Mouse (Mus musculus): ENCODE results near the gene Zdhhc12.
A peak's percentile ranks its signal among the peaks of the same experiment; 100 is the strongest.
"Not testable (repeated sequence)": the region's sequence is repeated elsewhere in the genome, so short reads cannot be mapped to it uniquely, and the experiment has no call there.

Zdhhc12 gene

DNA sequence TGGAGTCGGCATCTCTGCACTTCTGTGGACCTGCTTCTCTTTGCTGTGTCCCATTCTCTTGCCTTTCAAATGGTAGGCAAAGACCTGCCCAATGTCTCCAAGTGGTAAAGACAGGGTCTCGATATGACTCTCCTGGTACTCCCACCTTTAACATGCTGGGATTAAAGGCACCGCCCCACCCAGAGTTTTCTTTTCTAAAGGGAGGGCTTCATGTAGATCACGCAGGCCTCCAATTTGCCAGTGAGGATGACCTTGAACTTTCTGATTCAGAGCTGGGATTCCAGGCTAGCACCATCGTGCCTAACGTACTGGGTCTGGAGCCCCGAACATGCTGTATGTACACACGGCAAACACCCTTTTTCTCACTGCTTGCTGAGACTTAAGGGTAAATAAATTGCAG is 30.2 kb downstream of the Zdhhc12 start:
- no peak for DNase-seq

DNA sequence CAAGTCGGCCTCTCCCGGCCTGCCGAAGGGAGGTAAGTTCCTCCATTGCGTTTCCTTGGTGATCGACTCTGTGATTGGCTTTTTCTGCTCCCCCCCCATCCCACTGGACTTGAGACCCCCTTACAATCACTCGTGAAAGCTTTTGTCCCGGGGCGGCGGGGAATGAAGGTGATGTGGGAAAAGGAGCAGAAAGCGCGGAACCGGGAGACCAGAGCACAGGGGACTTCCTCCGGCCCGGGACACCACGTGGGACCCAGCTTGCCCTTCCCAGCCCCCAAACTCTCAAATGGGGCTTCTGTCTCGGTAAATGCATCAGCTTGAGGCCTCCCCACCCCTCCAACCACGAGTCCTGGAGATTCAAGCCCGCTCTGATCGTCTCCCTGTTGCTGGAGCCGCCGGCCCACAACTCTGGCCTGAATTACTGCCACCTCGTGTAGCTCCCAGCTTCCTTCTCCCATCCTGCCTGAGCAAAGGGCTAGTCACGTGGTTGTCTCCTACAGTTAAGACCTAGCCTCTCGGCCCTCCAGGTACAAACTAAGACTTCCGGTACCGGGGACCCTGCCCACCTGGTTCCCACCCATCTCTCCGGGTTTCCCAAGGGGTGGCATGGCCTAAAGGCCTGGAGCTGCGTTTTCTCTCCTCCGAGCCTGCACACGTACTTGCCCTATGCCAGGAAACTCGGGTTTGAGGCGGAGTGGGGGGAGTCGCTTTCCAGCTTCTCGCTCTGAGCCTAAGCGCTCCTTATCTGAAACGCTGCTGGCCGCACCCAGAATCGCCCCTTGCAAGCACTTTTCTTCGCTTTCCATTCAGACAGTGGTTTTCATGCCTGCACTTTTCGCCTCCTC is 31.0 kb downstream of the Zdhhc12 start:
- no peak for DNase-seq

DNA sequence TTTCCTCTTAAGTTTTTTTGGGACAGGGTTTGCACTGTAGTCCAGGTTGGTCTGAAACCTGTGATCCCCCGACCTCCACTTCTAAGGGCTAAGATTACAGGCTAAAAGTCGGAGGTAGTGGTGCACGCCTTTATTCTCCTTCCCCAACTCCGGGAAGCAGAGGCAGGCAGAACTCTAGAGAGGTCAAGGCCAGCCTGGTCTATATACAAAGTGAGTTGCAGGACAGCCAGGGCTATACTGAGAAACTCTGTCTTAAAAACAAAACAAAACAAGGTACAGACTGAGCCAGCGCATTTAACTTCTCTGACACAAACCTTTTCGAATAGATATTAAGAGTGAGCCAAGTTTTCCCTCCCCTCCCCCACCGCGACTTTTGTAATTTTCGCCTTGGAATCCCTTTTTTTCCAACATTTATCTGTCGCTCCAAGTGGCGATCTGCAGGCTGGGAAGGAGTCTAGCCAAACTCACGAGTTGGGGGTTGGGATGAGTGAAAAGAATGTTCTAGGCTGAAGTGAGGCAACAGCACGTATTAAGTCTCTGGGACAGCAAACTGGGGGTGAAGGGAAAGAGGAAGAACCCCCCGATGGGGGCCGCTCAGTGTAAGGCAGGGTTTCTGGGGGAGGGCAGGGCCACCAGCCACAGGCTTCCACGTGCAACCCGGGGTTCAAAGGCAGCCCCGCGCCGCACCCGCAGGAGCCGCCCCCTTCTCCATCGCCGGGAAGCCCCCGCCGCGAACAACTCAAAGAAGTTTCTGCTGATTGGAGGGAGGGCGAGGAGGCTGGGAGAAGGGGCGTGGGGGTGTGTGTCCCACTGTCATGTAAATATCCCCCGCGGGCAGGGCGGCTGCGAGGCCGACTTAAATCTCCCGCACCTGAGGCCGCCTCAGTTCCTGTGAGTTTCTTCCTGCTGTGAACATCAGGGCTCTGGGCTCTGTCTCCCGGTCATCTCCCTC is 32.0 kb downstream of the Zdhhc12 start:
- no peak for DNase-seq

DNA sequence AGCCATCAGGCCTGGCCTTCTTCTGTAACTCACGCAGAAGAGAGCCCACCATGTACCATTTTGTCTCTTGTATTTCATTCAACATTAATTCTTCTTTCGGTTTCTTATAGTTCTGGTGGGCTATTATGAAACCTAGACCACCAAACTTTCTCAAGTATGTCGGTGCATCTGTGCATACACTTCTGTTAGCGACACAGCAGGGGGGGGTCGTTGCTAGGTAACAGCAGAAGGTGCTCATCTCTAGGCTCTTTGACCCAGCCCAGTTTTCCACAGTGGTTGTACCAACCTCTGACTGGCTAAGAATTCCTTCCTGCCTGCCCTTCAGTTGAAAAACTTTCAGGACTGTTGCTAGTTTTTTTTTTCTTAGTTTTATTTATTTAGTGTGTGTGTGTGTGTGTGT is 35.0 kb downstream of the Zdhhc12 start:
- no peak for DNase-seq

DNA sequence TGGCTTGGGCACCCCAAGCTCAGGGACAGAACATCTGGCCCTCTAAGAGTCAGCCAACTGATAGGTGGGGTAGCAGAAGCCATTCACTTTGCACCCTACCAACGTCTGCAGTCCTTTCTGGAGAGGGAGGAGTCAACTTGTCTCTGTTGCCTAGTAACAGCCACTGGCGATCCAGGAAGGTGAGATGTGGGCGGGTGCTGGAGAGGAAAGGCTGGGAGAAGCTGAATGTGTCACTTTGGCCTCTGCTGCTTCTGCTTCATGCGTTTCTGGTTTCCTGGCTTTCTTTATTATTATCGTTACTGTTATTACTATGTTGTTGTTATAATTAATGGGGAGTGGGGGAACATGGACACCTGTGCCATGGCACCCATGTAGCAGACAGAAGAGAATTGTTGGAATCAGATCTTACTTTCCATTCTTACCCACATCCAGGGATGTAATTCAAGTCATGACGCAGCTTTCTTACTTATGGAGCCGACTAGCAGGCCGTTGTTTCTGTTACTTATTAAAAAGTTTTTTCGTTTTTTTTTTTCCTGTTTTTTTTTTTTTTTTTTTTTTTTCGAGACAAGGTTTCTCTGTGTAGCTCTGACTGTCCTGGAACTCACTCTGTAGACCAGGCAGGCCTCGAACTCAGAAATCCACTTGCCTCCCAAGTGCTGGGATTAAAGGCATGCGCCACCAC is 36.1 kb downstream of the Zdhhc12 start, which contains the start of gene Set:
Set (plus strand) TSS at position 156 of the 682 bp plus-strand sequence.
- no peak for DNase-seq

DNA sequence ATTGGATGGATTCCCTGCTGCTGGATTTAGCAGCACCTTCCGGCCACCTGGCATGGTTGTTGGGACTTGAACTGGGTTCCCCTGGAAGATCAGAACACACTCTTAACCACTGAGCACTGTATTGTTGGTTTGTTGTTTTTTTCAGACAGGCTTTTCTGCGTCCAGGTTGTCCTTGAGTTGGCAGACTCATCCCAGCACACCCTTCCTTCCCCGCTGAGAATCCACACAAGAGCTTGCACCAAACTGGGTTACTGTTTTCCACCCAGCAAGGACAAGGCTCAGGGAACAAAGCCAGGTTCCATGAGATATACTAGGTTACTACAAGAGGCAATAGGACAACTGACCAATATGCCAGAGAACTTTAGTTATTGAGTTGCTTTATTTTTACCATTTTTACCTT is 36.7 kb downstream of the Zdhhc12 start:
- DNase-seq: no peak

DNA sequence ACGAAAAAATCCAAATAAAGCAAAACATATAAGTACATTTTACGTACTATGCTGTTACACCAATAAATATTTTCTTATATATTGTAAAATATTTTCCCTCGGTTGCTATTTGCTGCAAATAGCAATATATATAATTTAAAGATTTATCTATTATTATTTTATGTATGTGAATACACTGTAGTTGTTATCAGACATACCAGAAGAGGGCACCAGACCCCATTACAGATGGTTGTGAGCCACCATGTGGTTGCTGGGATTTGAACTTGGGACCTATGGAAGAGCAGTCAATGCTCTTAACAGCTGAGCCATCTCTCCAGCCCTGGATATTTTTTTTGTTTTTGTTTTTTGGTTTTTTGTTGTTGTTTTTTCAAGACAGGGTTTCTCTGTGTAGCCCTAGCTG is 38.1 kb downstream of the Zdhhc12 start:
- DNase-seq: not testable (repeated sequence)

DNA sequence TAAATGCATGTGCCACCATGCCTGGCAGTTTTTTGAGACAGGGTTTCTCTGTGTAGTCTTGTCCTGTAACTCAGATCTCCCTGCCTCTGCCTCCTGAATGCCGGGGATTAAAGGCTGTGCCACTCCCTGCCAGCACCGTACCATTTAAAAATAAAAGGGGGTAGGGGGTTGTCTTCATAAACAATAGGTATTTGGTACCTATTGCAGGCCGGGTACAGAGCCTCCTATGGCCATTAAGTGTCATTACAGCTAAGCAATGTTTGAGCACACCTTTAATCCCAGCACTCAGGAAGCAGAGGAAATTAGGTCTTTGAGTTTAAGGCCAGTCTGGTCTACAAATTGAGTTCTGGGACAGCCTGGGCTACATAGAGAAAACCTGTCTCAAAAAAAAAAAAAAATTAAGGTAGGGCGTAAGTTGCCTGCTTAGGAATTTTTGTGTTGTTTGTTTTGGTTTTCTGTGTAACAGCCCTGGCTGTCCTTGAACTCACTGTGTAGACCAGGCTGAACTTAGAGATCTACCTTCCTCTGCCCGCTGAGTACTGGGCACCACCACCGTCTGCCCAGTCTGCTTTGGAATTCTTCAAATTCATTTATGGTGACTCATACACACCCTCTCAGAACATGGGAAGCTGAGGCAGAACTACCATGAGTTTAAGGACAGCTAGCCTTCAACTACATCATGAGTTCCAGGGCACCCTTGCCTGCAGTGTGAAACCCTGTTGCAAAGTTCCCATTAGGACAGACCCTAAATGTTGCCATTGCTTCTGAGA is 41.3 kb downstream of the Zdhhc12 start:
- no peak for DNase-seq

DNA sequence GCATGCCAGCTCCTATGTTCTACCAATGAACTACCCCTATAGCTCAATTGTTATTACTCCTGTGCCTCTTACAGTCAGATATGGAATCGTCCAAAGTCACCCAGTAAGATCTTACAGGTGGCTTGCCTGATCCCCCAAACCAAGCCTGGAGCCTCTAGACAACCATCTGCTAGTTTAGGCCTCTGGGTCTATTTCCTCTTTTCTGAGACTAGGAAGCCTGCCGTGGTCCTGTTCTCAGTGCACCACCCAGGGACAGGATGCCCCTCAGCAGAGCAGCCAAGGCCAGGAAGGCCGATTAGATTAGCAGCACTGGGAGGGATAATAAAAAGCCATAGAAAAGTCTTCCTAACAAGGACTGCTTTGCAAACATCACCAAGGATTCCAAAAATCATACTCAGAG is 43.6 kb downstream of the Zdhhc12 start:
- no peak for DNase-seq

DNA sequence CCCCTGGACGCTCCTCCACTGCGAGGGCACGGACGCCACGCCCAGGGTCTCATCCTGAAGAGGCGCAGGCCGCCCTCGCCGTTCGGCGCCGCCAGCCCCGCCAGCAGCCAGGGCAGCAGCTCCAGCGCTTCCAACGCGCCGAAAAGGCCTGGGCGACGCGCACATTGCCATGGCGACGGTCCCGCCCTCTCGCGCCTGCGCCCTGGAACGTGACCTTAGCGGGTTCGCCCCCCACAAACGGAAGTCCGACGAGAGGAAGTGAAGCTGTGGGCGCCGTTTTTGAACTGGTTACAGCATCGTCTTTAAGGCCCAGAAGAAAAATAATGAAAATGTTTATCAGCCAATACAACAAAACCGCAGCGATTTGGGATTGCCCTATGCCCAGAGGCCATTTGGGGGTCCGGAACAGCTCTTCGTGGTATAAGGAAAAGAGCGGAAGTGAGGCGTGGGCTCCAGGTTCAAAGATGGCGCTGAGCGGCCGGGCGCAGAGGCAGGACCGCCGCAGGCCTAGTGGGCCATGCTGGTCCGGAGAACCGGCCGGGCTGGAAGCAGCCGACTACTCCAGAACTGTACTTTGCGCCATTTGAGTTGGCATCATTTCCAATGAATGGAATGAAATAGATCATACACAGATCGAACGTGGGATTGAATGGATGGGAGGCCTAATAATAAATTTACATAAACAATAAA is 44.6 kb downstream of the Zdhhc12 start, which contains the start of gene Wdr34:
Wdr34 (minus strand) TSS at position 183 of the 690 bp plus-strand sequence.
- DNase-seq: peak; percentile 99

DNA sequence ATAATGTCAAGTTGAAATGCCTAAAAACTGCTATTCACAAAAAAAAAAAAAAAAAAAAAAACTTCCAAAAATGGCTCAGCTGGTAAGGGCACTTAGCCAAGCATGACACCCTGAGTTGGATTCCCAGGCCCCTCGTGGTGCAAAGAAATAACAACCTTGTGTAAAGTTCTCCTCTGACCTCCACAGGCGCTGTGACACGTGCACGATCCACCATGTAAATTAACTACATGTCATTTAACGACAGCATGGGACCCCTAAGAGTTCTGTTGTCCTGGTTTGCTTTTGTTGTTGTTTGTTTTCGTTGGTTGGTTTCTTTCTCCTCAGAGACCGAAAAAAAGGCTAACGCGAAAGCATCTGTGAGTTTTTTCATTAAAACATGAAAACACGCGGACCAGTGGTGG is 45.3 kb downstream of the Zdhhc12 start:
- no peak for DNase-seq

DNA sequence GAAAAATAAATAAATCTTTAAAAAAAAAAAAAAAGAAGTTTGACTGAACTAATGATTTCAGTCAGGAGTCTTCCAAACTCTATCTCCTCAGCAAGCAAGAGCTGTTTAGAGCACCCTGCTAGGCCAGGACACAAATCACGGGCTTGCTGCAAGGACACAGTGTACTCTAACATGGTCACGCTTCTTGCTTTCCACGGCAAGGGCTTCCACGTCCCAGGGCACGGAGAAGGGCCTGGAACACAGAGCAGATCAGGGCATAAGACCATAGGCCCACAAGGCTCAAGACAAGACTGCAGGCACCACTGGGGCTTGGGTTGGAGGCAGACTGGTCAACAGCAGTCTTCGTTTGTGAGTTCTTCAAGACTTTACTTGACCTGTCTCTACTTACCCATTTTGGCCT is 46.3 kb downstream of the Zdhhc12 start:
- DNase-seq: no peak

DNA sequence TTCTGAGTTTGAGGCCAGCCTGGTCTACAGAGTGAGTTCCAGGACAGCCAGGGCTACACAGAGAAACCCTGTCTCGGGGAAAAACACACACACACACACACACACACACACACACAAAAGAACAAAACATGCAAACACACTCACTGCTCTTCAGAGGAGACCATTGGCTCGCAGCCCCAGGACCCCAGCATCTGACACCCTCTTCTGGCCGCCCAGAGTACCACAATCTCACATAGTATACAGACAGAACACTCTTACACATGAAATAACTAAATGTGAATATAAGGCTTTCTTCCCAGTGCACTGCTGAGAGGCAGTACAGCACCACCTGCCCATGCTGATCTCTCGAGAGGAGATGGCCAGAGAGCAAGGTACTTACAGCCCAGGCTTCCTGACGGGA is 48.9 kb downstream of the Zdhhc12 start:
- no peak for DNase-seq

DNA sequence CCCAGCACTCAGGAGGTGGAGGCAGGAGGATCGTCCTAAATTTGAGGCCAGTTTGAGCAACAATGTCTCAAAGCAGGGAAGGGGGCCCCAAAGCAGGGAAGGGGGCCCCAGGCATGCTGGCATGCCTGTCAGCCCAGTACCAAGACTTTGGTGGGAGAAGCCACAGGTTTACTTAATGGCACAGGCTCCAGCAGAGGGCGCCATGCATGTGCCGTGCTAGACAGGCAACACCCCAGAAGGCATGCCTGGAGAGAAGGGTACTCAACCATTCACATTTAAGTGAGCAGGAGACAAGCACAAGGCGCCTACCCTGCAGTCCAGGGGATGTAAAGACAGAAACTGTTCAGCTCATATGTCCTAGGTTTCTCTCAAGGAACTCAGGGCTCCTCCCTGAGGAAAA is 51.0 kb downstream of the Zdhhc12 start:
- DNase-seq: peak; percentile 93

Data from right cerebral cortex, postnatal 14 days (tissue).